Mouse (Mus musculus): ENCODE results near the gene Il12rb2. TPM values are rescaled to one million over a fixed set of nuclear protein-coding genes. Genes with fewer than 3 reads are reported as not detected.

Il12rb2 gene
- polyA plus RNA-seq, 1 experiment from 2014 or later, result not detected

DNA sequence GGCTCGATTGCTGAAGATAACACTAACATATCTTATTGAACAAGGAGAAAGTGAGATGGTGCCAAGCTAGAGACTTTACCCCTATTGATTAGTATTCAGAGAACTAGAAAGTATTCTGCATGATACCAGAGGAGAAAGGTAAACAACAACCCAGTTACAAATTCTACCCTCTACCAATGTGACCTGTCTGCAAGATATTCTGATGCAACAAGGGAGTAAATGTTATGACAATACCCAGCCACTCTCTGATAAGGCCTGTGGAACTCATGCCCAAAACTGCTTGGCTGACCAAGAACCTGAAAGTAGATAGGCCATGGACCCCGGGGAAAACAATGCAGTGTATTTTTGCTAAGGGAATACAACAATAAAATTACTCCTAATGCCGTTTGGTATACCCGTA lies 10.2 kb downstream of the Il12rb2 start:
- H3K4me3 ChIP-seq (ENCODE audit: low read depth, low read length), result no peak overlapping the region

DNA sequence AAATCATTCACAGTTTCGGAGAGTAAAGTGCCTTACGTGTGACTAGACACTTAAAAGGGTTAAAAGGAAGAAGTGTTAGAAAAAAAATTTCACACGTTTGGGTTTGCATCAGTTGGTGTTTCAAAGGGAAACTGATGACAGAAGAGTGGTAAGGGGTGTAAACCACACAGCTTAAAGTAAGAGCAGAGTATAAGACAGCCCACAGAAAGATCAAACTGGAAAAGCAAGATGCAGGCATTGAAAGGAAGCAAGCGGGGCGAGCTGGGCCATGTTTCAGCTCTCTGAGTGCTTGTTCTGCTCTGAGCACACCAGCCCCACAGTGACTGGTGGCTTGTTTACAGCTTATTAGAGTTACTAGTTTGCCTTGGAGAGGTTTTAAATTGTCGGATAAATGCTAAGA lies 27.9 kb downstream of the Il12rb2 start:
- no peak for ATAC-seq
- 60% methylated on average over 6 of the region's 6 CpGs for WGBS
- TF ChIP-seq CTCF (IDR thresholded peaks at IDR 0.05) (no peak), EP300 (IDR thresholded peaks at IDR 0.05) (no peak)
- no peaks in the 10 kb centered on the region for H3K4me1 ChIP-seq (ENCODE audit: insufficient read depth, low read depth, low read length)
- no peak overlapping the region for H3K4me3 ChIP-seq (ENCODE audit: low read depth, low read length)
- H3K9me3 ChIP-seq (ENCODE audit: low read length), result no peaks in the 10 kb centered on the region
- DNase-seq (ENCODE audit: low spot score), result no peak
- no peak overlapping the region for H3K9ac ChIP-seq (replicated peaks; ENCODE audit: low read depth)
- H3K4me2 ChIP-seq (replicated peaks; ENCODE audit: low read depth, low read length), result no peak overlapping the region
- H3K27ac ChIP-seq (ENCODE audit: low read length), result no peak overlapping the region
- no peaks in the 10 kb centered on the region for H3K27me3 ChIP-seq (replicated peaks; ENCODE audit: insufficient read depth, low read length)
- H3K36me3 ChIP-seq (ENCODE audit: insufficient read depth, low read length), result no peaks in the 10 kb centered on the region

More for the DNA sequence above, 10.2 kb downstream of the Il12rb2 start:
- TF ChIP-seq EP300 (IDR thresholded peaks at IDR 0.05), result no peak
- TF ChIP-seq CTCF (IDR thresholded peaks at IDR 0.05), result no peak
- ATAC-seq (no peak), DNase-seq (ENCODE audit: low spot score) (no peak)
- H3K9me3 ChIP-seq (ENCODE audit: low read length), result no peaks in the 10 kb centered on the region
- no peaks in the 10 kb centered on the region for H3K4me1 ChIP-seq (ENCODE audit: insufficient read depth, low read depth, low read length)
- no peak overlapping the region for H3K27ac ChIP-seq (ENCODE audit: low read length)
- no peaks in the 10 kb centered on the region for H3K36me3 ChIP-seq (ENCODE audit: insufficient read depth, low read length)
- no peak overlapping the region for H3K4me2 ChIP-seq (replicated peaks; ENCODE audit: low read depth, low read length)
- H3K9ac ChIP-seq (replicated peaks; ENCODE audit: low read depth), result no peak overlapping the region
- no peaks in the 10 kb centered on the region for H3K27me3 ChIP-seq (replicated peaks; ENCODE audit: insufficient read depth, low read length)
- 87% methylated on average over 4 of the region's 4 CpGs for WGBS

DNA sequence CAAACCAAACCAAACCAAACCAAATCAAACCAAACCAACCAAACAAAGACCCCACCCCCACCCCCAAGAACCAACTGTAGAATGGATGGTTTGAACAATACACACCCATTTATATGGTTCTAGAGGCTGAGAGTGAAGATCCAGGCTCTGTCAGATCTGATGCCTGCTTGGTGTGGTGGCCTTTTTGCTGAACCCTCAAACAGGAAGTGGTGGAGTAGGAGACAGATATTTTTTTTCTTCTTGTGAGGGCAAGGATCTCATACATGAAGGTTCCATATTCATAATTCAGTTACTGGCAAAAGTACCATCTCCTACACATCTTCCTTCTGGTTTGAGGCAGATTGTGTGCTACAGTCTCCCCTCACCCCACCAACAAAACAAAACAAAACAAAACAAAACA lies 36.5 kb downstream of the Il12rb2 start:
- DNase-seq (ENCODE audit: low spot score), result no peak
- Histone ChIP-seq H3K9ac (replicated peaks; ENCODE audit: low read depth) (no peak overlapping the region), H3K9me3 (ENCODE audit: low read length) (no peaks in the 10 kb centered on the region), H3K36me3 (ENCODE audit: insufficient read depth, low read length) (no peaks in the 10 kb centered on the region), H3K27ac (ENCODE audit: low read length) (no peak overlapping the region), H3K4me2 (replicated peaks; ENCODE audit: low read depth, low read length) (no peak overlapping the region), H3K4me1 (ENCODE audit: insufficient read depth, low read depth, low read length) (no peaks in the 10 kb centered on the region), H3K27me3 (replicated peaks; ENCODE audit: insufficient read depth, low read length) (no peaks in the 10 kb centered on the region), H3K4me3 (ENCODE audit: low read depth, low read length) (no peak overlapping the region)
- no peak for ATAC-seq
- TF ChIP-seq CTCF (IDR thresholded peaks at IDR 0.05), result no peak
- TF ChIP-seq EP300 (IDR thresholded peaks at IDR 0.05), result no peak

DNA sequence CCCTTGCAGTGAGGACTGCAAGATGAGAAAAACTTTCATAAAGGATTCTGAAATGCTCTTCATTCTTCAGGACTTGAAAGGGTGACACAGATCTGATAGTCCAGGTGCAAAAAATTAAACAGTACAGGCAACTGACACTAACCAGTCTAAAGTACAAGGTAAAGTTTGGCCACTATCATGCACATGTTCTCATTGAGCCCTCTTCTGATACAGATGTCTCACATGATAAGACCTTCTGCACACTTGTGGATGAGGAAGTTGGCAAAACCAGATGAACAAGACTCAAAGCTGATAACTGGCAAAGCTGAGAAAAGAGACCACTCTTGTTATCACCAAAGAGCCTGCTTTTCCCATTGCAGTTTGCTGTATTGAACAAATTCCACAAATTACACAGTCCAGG lies 38.0 kb downstream of the Il12rb2 start:
- DNase-seq (ENCODE audit: low spot score) (no peak), ATAC-seq (no peak)

DNA sequence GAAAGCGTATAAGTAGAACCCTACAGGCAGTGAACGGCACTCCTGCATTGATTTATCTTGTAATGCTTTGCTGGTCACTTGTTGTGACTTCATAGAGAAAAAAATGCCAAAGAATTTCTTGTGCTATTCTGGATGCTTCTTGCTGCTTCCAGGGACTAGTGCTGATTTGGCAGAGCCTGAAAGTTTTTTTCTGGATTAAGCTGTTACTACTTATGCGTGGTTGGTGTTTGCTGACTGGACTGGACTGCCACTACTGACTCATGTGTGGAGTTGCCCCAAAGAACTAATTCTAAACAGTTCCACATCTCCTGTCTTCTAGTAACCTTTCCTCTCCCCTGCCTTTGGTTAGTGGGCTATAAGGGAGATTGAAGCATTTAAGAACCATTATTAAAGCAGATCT lies 52.2 kb downstream of the Il12rb2 start:
- no peak overlapping the region for H3K4me2 ChIP-seq (replicated peaks; ENCODE audit: low read depth, low read length)
- H3K4me1 ChIP-seq (ENCODE audit: insufficient read depth, low read depth, low read length), result no peaks in the 10 kb centered on the region
- no peaks in the 10 kb centered on the region for H3K36me3 ChIP-seq (ENCODE audit: insufficient read depth, low read length)
- TF ChIP-seq EP300 (IDR thresholded peaks at IDR 0.05) (no peak), CTCF (IDR thresholded peaks at IDR 0.05) (no peak)
- WGBS, result 73% methylated on average over 3 of the region's 3 CpGs
- no peaks in the 10 kb centered on the region for H3K27me3 ChIP-seq (replicated peaks; ENCODE audit: insufficient read depth, low read length)
- H3K9me3 ChIP-seq (ENCODE audit: low read length), result no peaks in the 10 kb centered on the region
- no peak overlapping the region for H3K27ac ChIP-seq (ENCODE audit: low read length)
- no peak overlapping the region for H3K9ac ChIP-seq (replicated peaks; ENCODE audit: low read depth)
- no peak for DNase-seq (ENCODE audit: low spot score)
- no peak overlapping the region for H3K4me3 ChIP-seq (ENCODE audit: low read depth, low read length)
- ATAC-seq, result no peak

More for the DNA sequence above, 38.0 kb downstream of the Il12rb2 start:
- no peaks in the 10 kb centered on the region for H3K27me3 ChIP-seq (replicated peaks; ENCODE audit: insufficient read depth, low read length)
- no peaks in the 10 kb centered on the region for H3K36me3 ChIP-seq (ENCODE audit: insufficient read depth, low read length)
- H3K4me1 ChIP-seq (ENCODE audit: insufficient read depth, low read depth, low read length), result no peaks in the 10 kb centered on the region
- H3K27ac ChIP-seq (ENCODE audit: low read length), result no peak overlapping the region
- no peak overlapping the region for H3K4me3 ChIP-seq (ENCODE audit: low read depth, low read length)
- no peak overlapping the region for H3K4me2 ChIP-seq (replicated peaks; ENCODE audit: low read depth, low read length)
- no peak overlapping the region for H3K9ac ChIP-seq (replicated peaks; ENCODE audit: low read depth)
- TF ChIP-seq EP300 (IDR thresholded peaks at IDR 0.05), result no peak
- no peak for TF ChIP-seq CTCF (IDR thresholded peaks at IDR 0.05)
- H3K9me3 ChIP-seq (ENCODE audit: low read length), result no peaks in the 10 kb centered on the region

DNA sequence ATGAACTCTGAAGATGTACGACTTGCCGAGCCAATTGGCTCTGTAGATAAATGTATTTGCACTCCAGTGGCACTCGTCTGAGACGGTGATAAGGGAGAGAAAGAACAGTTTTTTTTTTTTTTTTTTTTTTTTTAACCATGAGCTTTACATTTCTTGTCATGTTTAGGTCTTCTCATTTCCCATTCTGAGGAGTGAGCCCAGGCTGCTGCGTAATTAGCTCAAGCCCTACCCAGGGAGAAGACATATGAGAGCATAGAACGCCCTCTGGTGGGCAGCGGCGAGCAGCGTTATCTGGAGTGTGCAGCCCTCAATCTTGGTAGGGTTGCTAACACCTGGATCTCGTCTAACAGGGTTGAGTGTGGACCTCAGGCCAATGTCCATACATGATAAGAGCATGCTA lies 57.5 kb downstream of the Il12rb2 start:
- Histone ChIP-seq H3K4me2 (replicated peaks; ENCODE audit: low read depth, low read length) (no peak overlapping the region), H3K27ac (ENCODE audit: low read length) (no peak overlapping the region), H3K4me1 (ENCODE audit: insufficient read depth, low read depth, low read length) (no peaks in the 10 kb centered on the region), H3K4me3 (ENCODE audit: low read depth, low read length) (no peak overlapping the region), H3K36me3 (ENCODE audit: insufficient read depth, low read length) (no peaks in the 10 kb centered on the region), H3K9ac (replicated peaks; ENCODE audit: low read depth) (no peak overlapping the region), H3K27me3 (replicated peaks; ENCODE audit: insufficient read depth, low read length) (no peaks in the 10 kb centered on the region), H3K9me3 (ENCODE audit: low read length) (no peaks in the 10 kb centered on the region)
- ATAC-seq (peak; percentile 75), DNase-seq (ENCODE audit: low spot score) (peak; percentile 76)
- TF ChIP-seq EP300 (IDR thresholded peaks at IDR 0.05) (no peak), CTCF (IDR thresholded peaks at IDR 0.05) (peak; percentile 85)
- 12% methylated on average over 10 of the region's 10 CpGs for WGBS

DNA sequence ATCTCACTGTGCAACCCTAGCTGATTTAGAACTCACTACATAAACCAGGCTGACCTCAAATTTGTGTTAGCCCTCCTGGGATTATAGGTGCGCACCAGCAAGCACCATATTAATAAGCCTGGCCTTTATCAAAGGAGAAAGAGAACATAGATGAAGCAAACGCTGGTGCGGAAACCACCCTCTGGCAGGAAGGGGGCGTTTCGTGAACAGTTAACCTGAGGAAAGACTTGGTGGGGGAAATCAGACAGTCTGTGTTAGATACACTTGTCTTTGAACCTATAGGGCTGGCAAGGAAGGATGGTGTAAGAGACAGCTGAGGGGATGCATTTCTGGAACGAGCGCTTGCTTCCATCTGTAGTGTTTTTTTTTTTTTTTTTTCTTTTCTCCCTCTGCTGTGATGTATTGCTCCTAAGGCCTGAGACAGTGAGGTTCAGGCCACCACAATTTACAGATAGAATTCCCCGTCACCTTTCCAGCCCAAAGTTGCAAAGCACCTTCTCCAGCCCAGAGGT lies 58.1 kb downstream of the Il12rb2 start:
- no peak overlapping the region for H3K9ac ChIP-seq (replicated peaks; ENCODE audit: low read depth)
- TF ChIP-seq EP300 (IDR thresholded peaks at IDR 0.05), result no peak
- H3K9me3 ChIP-seq (ENCODE audit: low read length), result no peaks in the 10 kb centered on the region
- ATAC-seq (no peak), DNase-seq (ENCODE audit: low spot score) (no peak)
- no peaks in the 10 kb centered on the region for H3K27me3 ChIP-seq (replicated peaks; ENCODE audit: insufficient read depth, low read length)
- 72% methylated on average over 8 of the region's 8 CpGs for WGBS
- no peak overlapping the region for H3K27ac ChIP-seq (ENCODE audit: low read length)
- no peak overlapping the region for H3K4me2 ChIP-seq (replicated peaks; ENCODE audit: low read depth, low read length)
- H3K36me3 ChIP-seq (ENCODE audit: insufficient read depth, low read length), result no peaks in the 10 kb centered on the region
- no peak overlapping the region for H3K4me3 ChIP-seq (ENCODE audit: low read depth, low read length)
- H3K4me1 ChIP-seq (ENCODE audit: insufficient read depth, low read depth, low read length), result no peaks in the 10 kb centered on the region

All from lung, postnatal 0 days (tissue).